ENCODE assay signal across 16 mouse cellular contexts in genomic region chr4:129568366-129568765, GRCm38 (mm10). TPM values are rescaled to one million over a fixed set of nuclear protein-coding genes. Genes with fewer than 3 reads are reported as not detected.
"Had no signal": no experiment of that assay in that cellular context is flagged by ENCODE, and none has a peak within 500 bp of the region (broad histone marks: within the 10 kb centered on the region; RNA-seq: fewer than 3 reads in every experiment).

No protein-coding gene starts in this region.

- DNase-seq: retina, postnatal 1 day; right cerebral cortex, adult 18-20 months; right cerebral cortex, postnatal 14 days; right cerebral cortex, postnatal 25 days; right cerebral cortex, postnatal 4 days; spleen, adult 18-20 months; thymus, adult 18-20 months; thymus, adult 2 months; thymus, postnatal 14 days; thymus, postnatal 25 days; thymus, postnatal 36 days; thymus, postnatal 4 days had no signal

RNA-seq across cellular contexts. Expression of gene Fam167b, which starts 10.0 kb away (rescaled TPM):
- total RNA-seq: neutrophil, adult 5-6 weeks had no signal
- polyA plus RNA-seq: neural tube, embryonic 14.5 days; neural tube, embryonic 15.5 days; testis, adult 2 months had no signal
